Mouse (Mus musculus) gonadal fat pad, adult 2 months (tissue): Measurements from ENCODE around the gene Ifna1. TPM values are rescaled to one million over a fixed set of nuclear protein-coding genes. Genes with fewer than 3 reads are reported as not detected.
"Not testable (repeated sequence)": the region's sequence is repeated elsewhere in the genome, so short reads cannot be mapped to it uniquely, and the experiment has no call there.

ENCODE experiments used
- DNase-seq: peaks from one replicate; pipeline ENCODE4 v3.0.0-alpha.2; 2012; ENCODE audit warnings: low read depth
- polyA plus RNA-seq: library from polyadenylated mRNA; depleted of rRNA; stranded (reverse); fragments of >200 nt; gene quantifications from 2 replicates; pipeline ENCODE4 v1.2.3, GENCODE M21; 2012; rRNA removed

The Ifna1 gene
- not detected in 2 replicates for polyA plus RNA-seq

- DNase-seq, result no peak
These were observed at the start of gene Ifna1 for GRCm38 (mm10) chr4:88849698-88850097. Ifna1 (plus strand) TSS chr4:88850087.

- not testable (repeated sequence) for DNase-seq
These were observed 46.9 kb upstream of the Ifna1 start, which contains the start of gene Gm13287 for GRCm38 (mm10) chr4:88802954-88803353. Gm13287 (plus strand) TSS chr4:88803254.

- not testable (repeated sequence) for DNase-seq
These were observed 44.7 kb upstream of the Ifna1 start, which contains the start of gene Gm13288 for GRCm38 (mm10) chr4:88805231-88805630. Gm13288 (plus strand) TSS chr4:88805531.

GRCm38 (mm10) chr4:88805761-88806160, 44.1 kb upstream of the Ifna1 start:
- DNase-seq, result not testable (repeated sequence)

- DNase-seq, result no peak
These were observed 34.0 kb upstream of the Ifna1 start, which contains the start of gene Ifna7 for GRCm38 (mm10) chr4:88815928-88816327. Ifna7 (plus strand) TSS chr4:88816228.

- DNase-seq, result no peak
These were observed 30.2 kb upstream of the Ifna1 start, which contains the start of gene Ifna11 for GRCm38 (mm10) chr4:88819659-88820058. Ifna11 (plus strand) TSS chr4:88819959.

GRCm38 (mm10) chr4:88822995-88823394, 26.9 kb upstream of the Ifna1 start:
- no peak for DNase-seq

GRCm38 (mm10) chr4:88827116-88827515, 22.8 kb upstream of the Ifna1 start, which contains the start of gene Ifna6:
Ifna6 (plus strand) TSS chr4:88827416.
- DNase-seq, result not testable (repeated sequence)

GRCm38 (mm10) chr4:88830523-88830922, 19.4 kb upstream of the Ifna1 start:
- DNase-seq, result no peak

GRCm38 (mm10) chr4:88835225-88835624, 14.7 kb upstream of the Ifna1 start, which contains the start of gene Ifna5:
Ifna5 (plus strand) TSS chr4:88835525.
- DNase-seq, result not testable (repeated sequence)

GRCm38 (mm10) chr4:88838828-88839227, 11.1 kb upstream of the Ifna1 start:
- DNase-seq, result no peak

- DNase-seq, result no peak
These were observed 9.8 kb upstream of the Ifna1 start for GRCm38 (mm10) chr4:88840058-88840457.

- no peak for DNase-seq
These were observed 8.4 kb upstream of the Ifna1 start, which contains the start of gene Ifna4 for GRCm38 (mm10) chr4:88841438-88841911. Ifna4 (plus strand) TSS chr4:88841861.

- DNase-seq, result no peak
These were observed 4.6 kb upstream of the Ifna1 start for GRCm38 (mm10) chr4:88845334-88845733.

- no peak for DNase-seq
These were observed 1.3 kb downstream of the Ifna1 start for GRCm38 (mm10) chr4:88851026-88851763.

- no peak for DNase-seq
These were observed 9.3 kb downstream of the Ifna1 start for GRCm38 (mm10) chr4:88859214-88859613.

- DNase-seq, result no peak
These were observed 13.4 kb downstream of the Ifna1 start for GRCm38 (mm10) chr4:88863309-88863708.

GRCm38 (mm10) chr4:88864599-88864998, 14.7 kb downstream of the Ifna1 start:
- DNase-seq, result no peak

GRCm38 (mm10) chr4:88865011-88865569, 15.2 kb downstream of the Ifna1 start:
- DNase-seq, result no peak

GRCm38 (mm10) chr4:88867366-88867925, 17.6 kb downstream of the Ifna1 start:
- DNase-seq, result no peak

GRCm38 (mm10) chr4:88867926-88868911, 18.3 kb downstream of the Ifna1 start:
- no peak for DNase-seq
